Mouse (Mus musculus) hindbrain, embryonic 10.5 days (tissue): ENCODE measurements around the gene Gm28047. TPM values are rescaled to one million over a fixed set of nuclear protein-coding genes. Genes with fewer than 3 reads are reported as not detected.
A peak's percentile ranks its signal among the peaks of the same experiment; 100 is the strongest.
"Not testable (repeated sequence)": the region's sequence is repeated elsewhere in the genome, so short reads cannot be mapped to it uniquely, and the experiment has no call there.

Experiments
- DNase-seq: peaks from one replicate; pipeline ENCODE4 v3.0.0-alpha.2; 2017; ENCODE audit warnings: low spot score
- H3K27ac ChIP-seq: fragments of 300-500 bp; sonication (generic); 2 replicates; pipeline ENCODE4 v1.5.1; 2016; ENCODE audit warnings: mild to moderate bottlenecking, moderate library complexity
- H3K27me3 ChIP-seq: fragments of 300-500 bp; sonication (generic); 2 replicates; pipeline ENCODE4 v1.6.1; 2016; ENCODE audit warnings: mild to moderate bottlenecking; ENCODE audit not compliant: poor library complexity, insufficient read depth, severe bottlenecking
- H3K36me3 ChIP-seq: fragments of 300-500 bp; sonication (generic); 2 replicates; pipeline ENCODE4 v1.6.1; 2016; ENCODE audit warnings: mild to moderate bottlenecking, moderate library complexity
- H3K4me1 ChIP-seq: fragments of 300-500 bp; sonication (generic); replicated peaks from 2 replicates; pipeline ENCODE4 v1.6.1; 2016; ENCODE audit warnings: mild to moderate bottlenecking
- H3K4me3 ChIP-seq: fragments of 300-500 bp; sonication (generic); 2 replicates; pipeline ENCODE4 v1.5.1; 2016; ENCODE audit warnings: mild to moderate bottlenecking, moderate library complexity
- H3K9me3 ChIP-seq: fragments of 300-500 bp; sonication (generic); 2 replicates; pipeline ENCODE4 v1.6.1; 2016; ENCODE audit warnings: mild to moderate bottlenecking, moderate library complexity
- WGBS: fragments of 180-500 bp; shearing (Covaris S2); methylation state at CpG from one replicate; pipeline ENCODE4 v1.1.7; 2016; 5-methylcytosine and 5-hydroxymethylcytosine counted together
- polyA plus RNA-seq: library from polyadenylated mRNA; unstranded; fragments of >200 nt; fragmentation: Nextera tagmentation; extraction: Ambion mirVana; gene quantifications from 2 replicates; pipeline ENCODE4 v1.2.1, GENCODE M21; 2016

Gene Gm28047
- polyA plus RNA-seq, 1 experiment from 2014 or later = not detected

DNA sequence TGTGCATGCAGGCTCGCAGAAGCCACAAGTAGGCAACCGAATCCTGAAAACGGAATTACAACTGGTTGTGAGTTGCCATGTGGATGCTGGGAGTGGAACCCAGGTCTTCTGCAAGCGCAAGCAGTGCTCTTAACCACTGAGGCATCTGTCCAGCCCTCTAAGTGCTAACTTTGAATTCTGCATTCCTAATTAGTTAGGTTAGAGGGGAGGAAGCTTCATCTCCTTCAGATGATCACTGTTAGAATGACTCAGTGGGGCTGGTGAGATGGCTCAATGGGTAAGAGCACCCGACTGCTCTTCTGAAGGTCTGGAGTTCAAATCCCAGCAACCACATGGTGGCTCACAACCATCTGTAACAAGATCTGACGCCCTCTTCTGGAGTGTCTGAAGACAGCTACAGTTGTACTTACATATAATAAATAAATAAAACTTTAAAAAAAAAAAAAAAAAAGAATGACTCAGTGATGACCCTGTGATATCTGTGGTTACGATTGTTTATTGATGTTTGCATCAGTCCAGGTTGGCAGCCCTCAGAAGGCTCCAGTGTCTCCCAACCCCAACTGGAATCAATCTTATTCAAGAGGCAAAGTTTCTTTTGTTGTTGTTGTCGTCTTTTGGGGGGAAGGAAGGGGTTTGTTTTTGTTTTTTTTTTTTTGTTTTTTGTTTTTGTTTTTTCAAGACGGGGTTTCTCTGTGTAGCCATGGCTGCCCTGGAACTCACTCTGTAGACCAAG, 27.2 kb upstream of the Gm28047 start:
- H3K4me3 ChIP-seq = not testable (repeated sequence)

DNA sequence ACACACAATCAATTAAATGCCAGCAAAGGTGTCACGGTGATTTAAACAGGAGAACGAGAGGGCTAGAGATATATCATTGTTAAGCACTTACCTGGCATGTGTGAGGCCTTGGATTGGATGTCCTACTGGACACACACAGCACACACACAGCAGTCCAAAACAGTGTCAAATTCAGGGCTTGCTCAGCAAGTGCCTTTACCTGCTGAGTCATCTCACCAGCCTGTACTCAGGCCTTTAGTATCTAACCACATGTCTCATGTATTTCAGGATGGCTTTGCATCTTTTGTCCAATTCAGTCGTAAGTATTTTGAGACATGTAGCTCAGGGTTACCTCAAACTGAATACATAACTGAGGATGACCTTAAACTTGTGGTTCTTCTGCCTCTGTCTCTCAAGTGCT, 26.2 kb upstream of the Gm28047 start:
- no peak for DNase-seq
- WGBS = 90% methylated on average over 3 of the region's 3 CpGs

More for the DNA sequence above, 27.2 kb upstream of the Gm28047 start:
- not testable (repeated sequence) for H3K27me3 ChIP-seq, H3K36me3 ChIP-seq, H3K27ac ChIP-seq, DNase-seq, H3K9me3 ChIP-seq
- 83% methylated on average over 9 of the region's 9 CpGs for WGBS
- peaks cover 12% of the 10 kb centered on the region; the same call in 1 of the 2 replicates for H3K4me1 ChIP-seq

DNA sequence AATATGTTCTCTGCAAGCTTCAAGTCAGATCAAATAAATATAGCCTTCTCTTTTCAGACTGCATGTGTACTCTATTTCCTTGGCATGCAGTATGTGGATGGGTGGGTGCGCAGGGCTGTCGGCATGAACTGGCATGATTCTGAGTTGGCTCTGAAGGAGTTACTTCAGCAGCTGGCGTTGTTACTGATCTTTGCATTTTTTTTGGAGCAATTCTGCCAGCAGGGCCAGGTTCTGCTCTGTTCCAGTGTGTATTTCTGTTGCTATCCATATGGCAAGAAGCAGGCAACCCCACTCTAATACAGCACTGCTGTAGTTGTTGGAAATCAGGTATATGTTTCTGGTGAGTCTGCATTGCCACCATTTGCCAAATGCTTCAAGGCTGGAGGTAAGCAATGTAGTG, 10.9 kb upstream of the Gm28047 start:
- Histone ChIP-seq H3K36me3 (no peaks in the 10 kb centered on the region), H3K4me3 (no peak overlapping the region), H3K27me3 (no peaks in the 10 kb centered on the region), H3K9me3 (no peaks in the 10 kb centered on the region), H3K4me1 (no peaks in the 10 kb centered on the region), H3K27ac (no peak overlapping the region)
- WGBS = 86% methylated on average over 3 of the region's 3 CpGs
- no peak for DNase-seq

More for the DNA sequence above, 26.2 kb upstream of the Gm28047 start:
- Histone ChIP-seq H3K9me3 (no peaks in the 10 kb centered on the region), H3K4me1 (peaks cover 2% of the 10 kb centered on the region; the same call in 1 of the 2 replicates), H3K4me3 (no peak overlapping the region), H3K27me3 (no peaks in the 10 kb centered on the region), H3K27ac (no peak overlapping the region), H3K36me3 (no peaks in the 10 kb centered on the region)

DNA sequence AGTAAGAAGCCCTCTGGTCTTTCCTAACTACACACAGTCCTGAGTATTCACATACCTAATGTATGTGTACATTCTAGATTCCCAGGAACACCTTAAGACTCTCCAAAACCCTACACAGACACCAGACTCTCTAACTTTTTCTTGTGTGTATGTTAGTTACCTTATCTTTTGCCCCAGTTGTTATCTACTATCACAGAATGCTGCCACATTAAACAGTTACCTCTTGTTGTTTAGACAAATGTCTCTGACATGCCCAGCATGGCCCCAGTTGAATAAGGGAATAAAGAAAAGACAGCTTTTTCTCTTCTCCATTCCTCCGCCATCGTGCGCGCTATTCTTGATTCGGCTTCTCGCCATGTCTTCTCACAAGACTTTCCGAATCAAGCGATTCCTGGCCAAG, 9.8 kb upstream of the Gm28047 start:
- H3K27me3 ChIP-seq = no peaks in the 10 kb centered on the region
- no peak overlapping the region for H3K4me3 ChIP-seq
- H3K4me1 ChIP-seq = no peaks in the 10 kb centered on the region
- DNase-seq = no peak
- no peak overlapping the region for H3K27ac ChIP-seq
- 93% methylated on average over 8 of the region's 8 CpGs for WGBS
- H3K36me3 ChIP-seq = no peaks in the 10 kb centered on the region
- H3K9me3 ChIP-seq = no peaks in the 10 kb centered on the region

DNA sequence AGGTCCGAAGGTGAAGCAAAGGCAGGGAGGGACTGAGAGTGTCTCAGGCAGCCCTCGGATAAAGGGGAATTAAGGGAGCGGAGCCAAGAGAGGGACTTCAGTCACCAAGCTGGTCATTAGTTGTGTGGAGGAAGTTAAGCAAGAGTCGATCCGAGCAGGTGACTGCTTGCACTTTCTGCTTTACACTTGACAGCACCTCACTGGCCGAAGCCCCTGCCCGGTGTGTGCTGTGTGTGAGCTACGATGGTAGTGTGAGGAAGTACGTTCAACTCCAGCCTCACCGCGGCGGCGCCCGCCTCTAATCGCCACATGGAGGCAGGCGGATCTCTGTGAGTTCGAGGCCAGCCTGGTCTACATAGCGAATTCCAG, 804 bp upstream of the Gm28047 start:
- Histone ChIP-seq H3K27ac (peak overlapping the region; percentile 98), H3K4me1 (peaks cover 25% of the 10 kb centered on the region), H3K4me3 (peak overlapping the region; percentile 75), H3K27me3 (no peaks in the 10 kb centered on the region), H3K9me3 (no peaks in the 10 kb centered on the region), H3K36me3 (no peaks in the 10 kb centered on the region)
- WGBS = 1% methylated on average over 18 of the region's 18 CpGs
- no peak for DNase-seq

GRCm38 (mm10) chr15:102624291-102624969, 437 bp downstream of the Gm28047 start:
- Histone ChIP-seq H3K27ac (peak overlapping the region; percentile 98), H3K4me3 (peak overlapping the region; percentile 75), H3K36me3 (0 out of 2 replicates have a peak, but pooled peaks cover 2% of the 10 kb centered on the region), H3K4me1 (peaks cover 25% of the 10 kb centered on the region), H3K9me3 (no peaks in the 10 kb centered on the region), H3K27me3 (no peaks in the 10 kb centered on the region)
- WGBS = 7% methylated on average over 17 of the region's 17 CpGs
- DNase-seq = no peak

GRCm38 (mm10) chr15:102623121-102623520, 1.7 kb downstream of the Gm28047 start:
- no peak overlapping the region for H3K27ac ChIP-seq
- no peaks in the 10 kb centered on the region for H3K9me3 ChIP-seq
- 92% methylated on average over 3 of the region's 3 CpGs for WGBS
- H3K4me1 ChIP-seq = peaks cover 25% of the 10 kb centered on the region
- no peak overlapping the region for H3K4me3 ChIP-seq
- no peaks in the 10 kb centered on the region for H3K27me3 ChIP-seq
- no peak for DNase-seq
- H3K36me3 ChIP-seq = 0 out of 2 replicates have a peak, but pooled peaks cover 3% of the 10 kb centered on the region

GRCm38 (mm10) chr15:102622536-102622935, 2.3 kb downstream of the Gm28047 start:
- no peak overlapping the region for H3K4me3 ChIP-seq
- H3K27ac ChIP-seq = no peak overlapping the region
- no peak for DNase-seq
- no peaks in the 10 kb centered on the region for H3K27me3 ChIP-seq
- no peaks in the 10 kb centered on the region for H3K9me3 ChIP-seq
- H3K4me1 ChIP-seq = peaks cover 25% of the 10 kb centered on the region
- 0 out of 2 replicates have a peak, but pooled peaks cover 3% of the 10 kb centered on the region for H3K36me3 ChIP-seq

DNA sequence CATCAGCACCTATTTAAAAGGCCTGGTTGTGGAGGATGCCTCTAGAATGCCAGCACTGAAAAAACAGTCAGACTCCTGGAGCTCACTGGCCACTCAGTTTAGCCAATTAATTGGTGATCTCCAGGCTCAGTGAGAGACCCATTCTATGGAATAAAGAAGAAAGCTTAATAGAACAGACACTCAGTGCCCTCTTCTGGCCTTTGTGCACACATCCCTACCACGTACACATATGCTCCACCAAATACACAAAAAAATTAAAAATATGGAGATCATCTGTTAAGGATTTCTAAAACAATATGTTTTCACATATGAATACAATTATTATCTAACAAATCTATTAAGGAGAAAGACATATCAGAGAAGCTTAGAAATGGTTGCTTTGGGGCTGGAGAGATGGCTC, 4.1 kb downstream of the Gm28047 start:
- no peak for DNase-seq
- peaks cover 21% of the 10 kb centered on the region for H3K4me1 ChIP-seq
- WGBS = 89% methylated on average over 1 of the region's 1 CpGs
- 0 out of 2 replicates have a peak, but pooled peaks cover 3% of the 10 kb centered on the region for H3K36me3 ChIP-seq
- H3K4me3 ChIP-seq = no peak overlapping the region
- no peak overlapping the region for H3K27ac ChIP-seq
- H3K27me3 ChIP-seq = no peaks in the 10 kb centered on the region
- no peaks in the 10 kb centered on the region for H3K9me3 ChIP-seq

DNA sequence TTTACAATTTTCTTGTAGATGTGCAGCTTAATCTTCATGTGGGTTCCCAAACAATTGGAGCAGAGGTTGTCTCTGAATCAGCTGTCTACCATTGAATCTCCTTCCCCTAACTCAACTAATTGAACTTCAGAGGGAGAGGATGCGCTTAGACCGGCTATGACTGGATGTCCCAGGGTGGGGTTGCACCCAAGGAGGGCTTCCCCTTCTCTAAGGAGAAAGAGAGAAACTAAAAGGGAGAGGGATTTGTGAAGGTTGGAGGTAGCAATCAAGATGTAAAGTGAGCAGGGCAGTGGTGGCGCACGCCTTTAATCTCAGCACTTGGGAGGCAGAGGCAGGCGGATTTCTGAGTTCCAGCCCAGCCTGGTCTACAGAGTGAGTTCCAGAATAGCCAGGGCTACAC, 5.4 kb downstream of the Gm28047 start:
- Histone ChIP-seq H3K27me3 (no peaks in the 10 kb centered on the region), H3K9me3 (no peaks in the 10 kb centered on the region), H3K4me3 (no peak overlapping the region), H3K36me3 (0 out of 2 replicates have a peak, but pooled peaks cover 3% of the 10 kb centered on the region), H3K4me1 (peaks cover 17% of the 10 kb centered on the region), H3K27ac (no peak overlapping the region)
- no peak for DNase-seq
- WGBS = 96% methylated on average over 5 of the region's 5 CpGs

GRCm38 (mm10) chr15:102617654-102618053, 7.2 kb downstream of the Gm28047 start:
- Histone ChIP-seq H3K9me3 (no peaks in the 10 kb centered on the region), H3K4me1 (no peaks in the 10 kb centered on the region), H3K27me3 (no peaks in the 10 kb centered on the region), H3K27ac (no peak overlapping the region), H3K4me3 (no peak overlapping the region), H3K36me3 (0 out of 2 replicates have a peak, but pooled peaks cover 3% of the 10 kb centered on the region)
- WGBS = 93% methylated on average over 1 of the region's 1 CpGs
- no peak for DNase-seq

- Histone ChIP-seq H3K27me3 (no peaks in the 10 kb centered on the region), H3K9me3 (no peaks in the 10 kb centered on the region), H3K4me1 (no peaks in the 10 kb centered on the region), H3K27ac (no peak overlapping the region), H3K36me3 (0 out of 2 replicates have a peak, but pooled peaks cover 3% of the 10 kb centered on the region), H3K4me3 (no peak overlapping the region)
- no peak for DNase-seq
- WGBS = 90% methylated on average over 2 of the region's 2 CpGs
These were observed 8.7 kb downstream of the Gm28047 start for GRCm38 (mm10) chr15:102616174-102616573.

DNA sequence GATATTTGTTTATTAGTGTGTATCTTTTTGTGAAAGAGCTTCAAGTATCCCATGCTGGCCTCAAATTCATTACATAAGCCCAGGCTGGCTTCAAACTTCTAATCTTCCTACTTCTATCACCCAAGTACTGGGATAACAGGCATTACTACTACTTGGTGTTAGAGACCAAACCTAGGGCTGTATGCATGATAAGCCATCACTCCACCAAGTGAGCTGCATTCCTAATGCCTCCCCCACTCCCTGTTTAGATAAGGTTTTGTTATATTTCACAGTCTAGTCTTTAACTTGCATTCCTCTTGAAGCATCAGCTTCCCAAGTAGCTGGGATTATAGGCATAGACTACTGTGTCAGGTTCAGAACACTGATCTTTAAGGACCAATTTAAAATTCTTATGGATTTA, 10.6 kb downstream of the Gm28047 start:
- H3K4me3 ChIP-seq = no peak overlapping the region
- no peak overlapping the region for H3K27ac ChIP-seq
- no peaks in the 10 kb centered on the region for H3K4me1 ChIP-seq
- no peaks in the 10 kb centered on the region for H3K27me3 ChIP-seq
- no peak for DNase-seq
- no peaks in the 10 kb centered on the region for H3K9me3 ChIP-seq
- H3K36me3 ChIP-seq = no peaks in the 10 kb centered on the region
